In genomic region chr4:135150031-135150801, GRCm38 (mm10) we compare ENCODE assay signal across 9 mouse cellular contexts. TPM values are rescaled to one million over a fixed set of nuclear protein-coding genes. Genes with fewer than 3 reads are reported as not detected.
DNase-seq lines count a peak whose midpoint lies in the region; ATAC-seq and TF ChIP-seq lines count a peak whose summit lies in the region.
"Had no signal": no experiment of that assay in that cellular context is flagged by ENCODE, and none has a peak within 500 bp of the region (broad histone marks: within the 10 kb centered on the region; RNA-seq: fewer than 3 reads in every experiment).

No protein-coding gene starts in this region.

- no peak overlapping the region for H3K9ac ChIP-seq in forebrain, embryonic 11.5 days (ENCODE audit: low read length)
- H3K9ac ChIP-seq: hindbrain, embryonic 15.5 days had no signal

- H3K4me2 ChIP-seq in forebrain, embryonic 11.5 days (ENCODE audit: low read depth, low read length, severe bottlenecking): peak overlapping the region; percentile 9; the same call in 1 of the 2 replicates
- H3K4me2 ChIP-seq: hindbrain, embryonic 15.5 days had no signal

- ATAC-seq in forebrain, embryonic 11.5 days (replicated peaks; ENCODE audit: low FRiP score): peak; percentile 44

- peak; percentile 72 for TF ChIP-seq CTCF in bone marrow macrophage, adult 2 months (IDR thresholded peaks at IDR 0.05; ENCODE audit: low read depth, low read length)

- H3K9me3 ChIP-seq in forebrain, embryonic 11.5 days (ENCODE audit: control insufficient read depth, low read length): no peaks in the 10 kb centered on the region
- H3K9me3 ChIP-seq: hindbrain, embryonic 15.5 days had no signal

- no peaks in the 10 kb centered on the region for H3K4me1 ChIP-seq in bone marrow macrophage, adult 2 months (ENCODE audit: control insufficient read depth, insufficient read depth, low read length)
- peaks cover 11% of the 10 kb centered on the region; the same call in 1 of the 2 replicates for H3K4me1 ChIP-seq in forebrain, embryonic 11.5 days (replicated peaks; ENCODE audit: control insufficient read depth, insufficient read depth, low read length)

- H3K27me3 ChIP-seq in forebrain, embryonic 11.5 days (ENCODE audit: control insufficient read depth, insufficient read depth, low read length): peaks cover 91% of the 10 kb centered on the region

- 2% methylated on average over 32 of the region's 32 CpGs for WGBS in forebrain, embryonic 11.5 days

- H3K4me3 ChIP-seq in bone marrow macrophage, adult 2 months (ENCODE audit: insufficient read depth, low read length): no peak overlapping the region
- H3K4me3 ChIP-seq in forebrain, embryonic 11.5 days (ENCODE audit: low read depth, low read length): no peak overlapping the region
- H3K4me3 ChIP-seq: hindbrain, embryonic 15.5 days had no signal

- TF ChIP-seq POLR2A in bone marrow macrophage, adult 2 months (IDR thresholded peaks at IDR 0.05; ENCODE audit: borderline replicate concordance, low read depth, low read length): no peak

- no peaks in the 10 kb centered on the region for H3K36me3 ChIP-seq in forebrain, embryonic 11.5 days (ENCODE audit: control insufficient read depth, insufficient read depth, low read length)
- H3K36me3 ChIP-seq: hindbrain, embryonic 15.5 days had no signal

- DNase-seq in ES-CJ7 (ENCODE audit: low read depth, low spot score) (peak; percentile 88), adipocyte (ENCODE audit: low spot score) (no peak)
- peak; percentile 90 for DNase-seq in forebrain, embryonic 11.5 days (ENCODE audit: low spot score)
- DNase-seq in heart, postnatal 36 days: peak; percentile 74 to 80
- DNase-seq in layer of hippocampus, postnatal 25 days (ENCODE audit: extremely low spot score in 1 of 2, low spot score in 1 of 2): peak; percentile 23 to 65
- DNase-seq in lung, postnatal 36 days: peak; percentile 80
- DNase-seq in spleen, adult 18-20 months: peak; percentile 73 to 90

- H3K27ac ChIP-seq in bone marrow macrophage, adult 2 months (ENCODE audit: insufficient read depth, low read depth, low read length): no peak overlapping the region
- H3K27ac ChIP-seq in forebrain, embryonic 11.5 days (ENCODE audit: low read depth, low read length): no peak overlapping the region
- H3K27ac ChIP-seq: hindbrain, embryonic 15.5 days had no signal

- intact Hi-C loops in heart, postnatal 36 days (cut with DNase I): loop anchor here (2.0 to 5.0 kb wide), 3 partner anchors 57 to 203 kb away; no protein-coding TSS in a partner anchor

RNA-seq across cellular contexts. Expression of gene Runx3, which starts 29.8 kb away (rescaled TPM):
- polyA plus RNA-seq in bone marrow macrophage, adult 2 months (2012; ENCODE audit: insufficient read depth, insufficient read length, missing spikeins): 1.6 and 1.9 TPM in 2 replicates
- polyA plus RNA-seq in forebrain, embryonic 11.5 days (2014; fragmentation: Nextera tagmentation; extraction: Ambion mirVana): 0.04 and 0.07 TPM in 2 replicates
- under 1 TPM; 0.43 to 0.50 TPM for total RNA-seq in heart, postnatal 36 days (2021)
- not detected for total RNA-seq in layer of hippocampus, postnatal 25 days (2021)
